Mouse (Mus musculus): ENCODE data around the gene Alms1.

The Alms1 gene

DNA sequence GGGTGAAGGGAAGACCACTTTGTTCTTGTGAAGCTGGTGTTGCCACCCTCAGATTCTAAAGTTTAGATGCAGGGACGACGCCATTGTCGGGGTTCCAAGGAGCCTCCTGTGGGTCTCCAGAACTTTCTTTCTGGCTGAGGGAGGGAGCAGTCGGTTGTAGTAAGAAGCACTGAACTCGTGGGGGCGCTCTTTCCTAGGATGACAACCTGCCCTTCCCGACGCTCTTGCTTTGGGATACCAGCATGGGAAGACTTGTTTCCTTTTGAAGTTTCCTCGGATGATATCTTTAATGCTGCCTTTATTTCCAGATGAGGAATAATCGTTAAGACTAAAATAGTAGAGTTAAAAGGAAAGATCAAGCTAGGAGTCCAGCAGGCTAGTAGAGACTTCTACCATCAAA is 125.8 kb downstream of the Alms1 start, which contains the start of gene Nat8f7:
Gene Nat8f7, minus strand, starts transcription at position 101 of the 400 bp plus-strand sequence.
- peak; percentile 7 for DNase-seq (ENCODE audit: low read depth, low spot score)
